Mouse (Mus musculus) neural tube, embryonic 14.5 days (tissue): ENCODE measurements around the gene Csrnp1. TPM values are rescaled to one million over a fixed set of nuclear protein-coding genes. Genes with fewer than 3 reads are reported as not detected.

ENCODE experiments used
- ATAC-seq: fragments of 200-750 bp; cut with Nextera tagmentation; 2 replicates; pipeline ENCODE4 v1.8.0; 2017; ENCODE audit warnings: low read depth, mild to moderate bottlenecking, moderate TSS enrichment, moderate library complexity
- H3K27ac ChIP-seq: fragments of 300-500 bp; sonication (generic); 2 replicates; pipeline ENCODE4 v1.5.1; 2014; ENCODE audit warnings: low read depth, mild to moderate bottlenecking, control low read depth, low read length, moderate library complexity, mixed read lengths
- H3K27me3 ChIP-seq: fragments of 300-500 bp; sonication (generic); 2 replicates; pipeline ENCODE4 v1.6.1; 2014; ENCODE audit warnings: low read length; ENCODE audit not compliant: control insufficient read depth, insufficient read depth
- H3K36me3 ChIP-seq: fragments of 300-500 bp; sonication (generic); 2 replicates; pipeline ENCODE4 v1.6.1; 2014; ENCODE audit warnings: low read length, mixed read lengths; ENCODE audit not compliant: control insufficient read depth, insufficient read depth
- H3K4me1 ChIP-seq: fragments of 300-500 bp; sonication (generic); 2 replicates; pipeline ENCODE4 v1.6.1; 2014; ENCODE audit warnings: low read length; ENCODE audit not compliant: control insufficient read depth, insufficient read depth
- H3K4me2 ChIP-seq: fragments of 300-500 bp; sonication (generic); 2 replicates; pipeline ENCODE4 v1.6.1; 2014; ENCODE audit warnings: mild to moderate bottlenecking, low read depth, low read length, control low read depth
- H3K4me3 ChIP-seq: fragments of 300-500 bp; sonication (generic); 2 replicates; pipeline ENCODE4 v1.5.1; 2014; ENCODE audit warnings: low read depth, low read length, control low read depth, mixed read lengths
- H3K9ac ChIP-seq: fragments of 300-500 bp; sonication (generic); replicated peaks from 2 replicates; pipeline ENCODE4 v1.6.1; 2014; ENCODE audit warnings: low read depth, mild to moderate bottlenecking, control low read depth, low read length, mixed read lengths
- H3K9me3 ChIP-seq: fragments of 300-500 bp; sonication (generic); 2 replicates; pipeline ENCODE4 v1.6.1; 2016; ENCODE audit warnings: low read length; ENCODE audit not compliant: control insufficient read depth
- WGBS: fragments of 180-500 bp; shearing (Covaris S2); extraction: QIAGEN DNeasy Blood & Tissue Kit; methylation state at CpG from one replicate; pipeline ENCODE4 v1.1.7; 2014; 5-methylcytosine and 5-hydroxymethylcytosine counted together
- polyA plus RNA-seq: library from polyadenylated mRNA; unstranded; fragments of >200 nt; fragmentation: Nextera tagmentation; extraction: Ambion mirVana; gene quantifications from 2 replicates; pipeline ENCODE4 v1.2.1, GENCODE M21; 2014

The Csrnp1 gene
- polyA plus RNA-seq, 1 experiment from 2014 or later: 0.20 TPM

GRCm38 (mm10) chr9:119994207-119994606, 9.7 kb upstream of the Csrnp1 start:
- no peak for ATAC-seq
- H3K4me2 ChIP-seq: no peak overlapping the region
- H3K9me3 ChIP-seq: no peaks in the 10 kb centered on the region
- H3K36me3 ChIP-seq: no peaks in the 10 kb centered on the region
- no peak overlapping the region for H3K9ac ChIP-seq
- H3K27me3 ChIP-seq: no peaks in the 10 kb centered on the region
- H3K4me3 ChIP-seq: no peak overlapping the region
- 79% methylated on average over 7 of the region's 7 CpGs for WGBS
- H3K4me1 ChIP-seq: no peaks in the 10 kb centered on the region
- no peak overlapping the region for H3K27ac ChIP-seq

GRCm38 (mm10) chr9:119993092-119993844, 8.8 kb upstream of the Csrnp1 start:
- no peak for ATAC-seq
- H3K4me3 ChIP-seq: no peak overlapping the region
- H3K27me3 ChIP-seq: no peaks in the 10 kb centered on the region
- H3K4me1 ChIP-seq: no peaks in the 10 kb centered on the region
- H3K27ac ChIP-seq: no peak overlapping the region
- no peaks in the 10 kb centered on the region for H3K9me3 ChIP-seq
- H3K36me3 ChIP-seq: no peaks in the 10 kb centered on the region
- 85% methylated on average over 10 of the region's 10 CpGs for WGBS
- no peak overlapping the region for H3K4me2 ChIP-seq
- no peak overlapping the region for H3K9ac ChIP-seq

DNA sequence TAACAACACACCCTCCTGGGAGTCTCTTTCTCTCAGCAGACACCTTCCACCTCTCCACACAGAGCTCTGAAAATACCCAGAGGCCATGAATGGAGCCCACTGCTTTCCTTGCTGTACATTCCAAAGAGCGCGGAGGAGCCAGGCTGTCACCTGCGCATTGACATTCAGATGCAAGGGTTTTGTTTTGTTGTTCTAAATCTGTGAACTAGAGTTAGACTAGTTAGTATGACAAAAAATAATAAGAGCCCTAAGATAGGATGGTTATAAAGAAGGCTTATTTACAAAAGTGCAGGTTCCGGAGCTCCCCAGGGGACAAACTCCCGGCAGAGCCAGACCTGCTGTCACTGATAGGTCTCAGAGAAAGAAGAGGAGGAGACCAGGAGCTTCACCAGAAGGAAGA, 6.9 kb upstream of the Csrnp1 start:
- Histone ChIP-seq H3K27ac (no peak overlapping the region), H3K27me3 (no peaks in the 10 kb centered on the region), H3K9me3 (no peaks in the 10 kb centered on the region), H3K4me1 (no peaks in the 10 kb centered on the region), H3K9ac (no peak overlapping the region), H3K36me3 (no peaks in the 10 kb centered on the region), H3K4me2 (no peak overlapping the region), H3K4me3 (no peak overlapping the region)
- ATAC-seq: no peak
- WGBS: 28% methylated on average over 5 of the region's 5 CpGs

DNA sequence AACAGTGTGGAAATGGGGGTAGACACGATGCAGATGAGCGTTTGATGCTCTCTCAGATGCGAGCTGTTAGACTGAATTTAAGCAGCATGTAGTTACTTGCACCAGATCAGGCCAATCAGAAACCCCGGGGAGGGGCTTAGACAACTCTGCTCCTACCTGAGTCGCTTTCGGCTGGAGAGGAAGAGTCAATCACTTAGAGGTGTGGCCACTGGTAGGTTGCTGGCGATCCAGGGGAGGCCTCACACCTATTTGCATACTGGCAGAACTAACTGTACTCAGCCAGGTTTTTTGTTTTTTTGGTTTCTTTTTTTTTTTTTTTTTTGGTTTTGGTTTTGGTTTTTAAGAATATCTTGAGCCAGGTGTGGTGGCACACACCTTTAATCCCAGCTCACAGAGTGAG, 3.8 kb upstream of the Csrnp1 start:
- Histone ChIP-seq H3K9me3 (no peaks in the 10 kb centered on the region), H3K4me1 (0 out of 2 replicates have a peak, but pooled peaks cover under 1% of the 10 kb centered on the region), H3K4me2 (no peak overlapping the region), H3K36me3 (no peaks in the 10 kb centered on the region), H3K27me3 (peaks cover 3% of the 10 kb centered on the region), H3K4me3 (no peak overlapping the region), H3K9ac (no peak overlapping the region), H3K27ac (no peak overlapping the region)
- no peak for ATAC-seq
- 46% methylated on average over 7 of the region's 7 CpGs for WGBS

GRCm38 (mm10) chr9:119985881-119986574, 1.6 kb upstream of the Csrnp1 start:
- Histone ChIP-seq H3K9me3 (no peaks in the 10 kb centered on the region), H3K4me3 (no peak overlapping the region), H3K36me3 (no peaks in the 10 kb centered on the region), H3K27ac (no peak overlapping the region), H3K27me3 (peaks cover 9% of the 10 kb centered on the region), H3K4me1 (peaks cover 19% of the 10 kb centered on the region), H3K9ac (no peak overlapping the region), H3K4me2 (no peak overlapping the region)
- no peak for ATAC-seq
- 68% methylated on average over 10 of the region's 10 CpGs for WGBS

DNA sequence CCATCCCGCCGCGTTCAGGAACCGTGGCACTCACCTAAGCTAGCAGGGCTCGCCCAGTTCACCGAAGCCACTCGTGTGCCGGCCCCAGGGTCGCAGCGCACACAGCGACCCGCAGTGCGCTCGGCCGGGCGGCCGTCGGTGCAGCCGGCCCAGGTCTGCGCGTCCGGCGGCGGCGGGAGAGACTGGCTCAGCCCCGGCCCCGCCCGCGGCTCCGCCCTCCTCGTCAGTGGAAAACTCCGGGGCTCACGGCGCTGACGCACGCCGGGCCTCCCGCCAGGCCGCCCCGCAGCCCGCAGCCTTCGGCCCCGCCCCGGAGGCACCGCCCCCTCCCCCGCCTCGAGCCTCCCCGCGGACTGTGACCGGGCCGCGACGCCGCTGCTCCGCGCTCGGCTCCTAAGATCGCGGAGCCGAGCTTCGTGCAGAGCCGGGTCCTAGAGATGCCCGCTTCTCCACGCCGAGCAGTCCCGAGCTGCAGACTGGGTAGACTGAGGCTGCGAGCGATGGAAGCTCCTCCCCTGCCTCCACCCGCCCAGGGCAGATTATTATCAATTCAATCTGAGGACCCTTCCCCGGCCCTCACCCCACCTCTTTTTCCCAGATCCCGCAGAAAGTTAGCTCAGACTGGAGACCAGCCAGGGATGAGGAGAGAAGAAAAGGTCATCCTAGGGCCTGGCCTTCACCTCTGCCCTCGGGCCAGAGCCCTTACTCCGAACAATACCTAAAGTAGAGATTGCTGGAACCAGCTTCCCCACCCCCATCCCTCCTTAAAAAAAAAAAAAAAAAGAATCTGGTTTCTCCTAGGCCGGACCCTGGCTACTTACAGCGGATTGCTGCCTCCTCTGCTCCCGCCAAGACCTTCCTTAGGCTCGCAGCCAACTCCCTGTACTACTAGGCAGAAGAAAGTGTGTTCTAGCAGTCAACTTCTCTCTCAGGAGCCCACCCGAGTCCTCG, 598 bp downstream of the Csrnp1 start:
- H3K9ac ChIP-seq: peak overlapping the region; percentile 54
- H3K27me3 ChIP-seq: peaks cover 9% of the 10 kb centered on the region
- no peaks in the 10 kb centered on the region for H3K9me3 ChIP-seq
- no peaks in the 10 kb centered on the region for H3K36me3 ChIP-seq
- ATAC-seq: peak; percentile 73
- peak overlapping the region; percentile 50 for H3K4me3 ChIP-seq
- 1% methylated on average over 41 of the region's 79 CpGs for WGBS
- H3K27ac ChIP-seq: no peak overlapping the region
- H3K4me1 ChIP-seq: peaks cover 24% of the 10 kb centered on the region
- peak overlapping the region; percentile 89 for H3K4me2 ChIP-seq

DNA sequence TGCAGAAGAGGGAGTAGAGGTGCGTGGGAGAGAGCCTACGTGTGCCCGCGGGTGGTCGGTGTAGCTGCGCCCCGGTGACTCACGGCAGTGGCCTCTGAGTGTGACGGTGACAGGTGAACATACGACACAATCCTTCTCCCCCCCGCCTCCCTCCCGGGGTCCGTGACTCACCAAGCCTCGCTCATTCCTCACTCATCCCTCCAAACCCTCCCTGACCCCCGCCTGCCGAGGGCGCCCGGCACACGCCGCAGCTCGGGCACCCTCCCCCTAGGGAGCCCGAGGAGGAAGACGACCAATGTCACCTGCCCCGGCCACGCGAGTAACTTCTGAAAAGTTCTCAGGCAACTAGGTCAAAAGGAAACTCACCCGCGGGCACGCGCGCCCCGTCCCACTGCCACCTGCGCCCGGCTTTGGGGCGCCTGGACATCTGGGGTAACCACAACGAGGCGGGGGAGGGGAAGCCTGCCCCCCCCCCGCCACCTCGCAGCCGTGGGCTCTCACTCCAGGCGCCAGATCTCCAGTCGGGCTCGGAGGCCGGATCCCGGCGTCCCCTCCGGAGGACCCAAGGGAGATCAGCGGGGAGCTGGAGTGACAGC, 1.4 kb downstream of the Csrnp1 start:
- no peak overlapping the region for H3K27ac ChIP-seq
- H3K4me2 ChIP-seq: peak overlapping the region; percentile 89
- peaks cover 9% of the 10 kb centered on the region for H3K27me3 ChIP-seq
- H3K9ac ChIP-seq: peak overlapping the region; percentile 54
- 1% methylated on average over 45 of the region's 48 CpGs for WGBS
- no peaks in the 10 kb centered on the region for H3K9me3 ChIP-seq
- H3K4me1 ChIP-seq: peaks cover 24% of the 10 kb centered on the region
- peak overlapping the region; percentile 50 for H3K4me3 ChIP-seq
- H3K36me3 ChIP-seq: no peaks in the 10 kb centered on the region
- ATAC-seq: 0 out of 2 replicates have a peak, but pooled peaks have one; percentile 1

DNA sequence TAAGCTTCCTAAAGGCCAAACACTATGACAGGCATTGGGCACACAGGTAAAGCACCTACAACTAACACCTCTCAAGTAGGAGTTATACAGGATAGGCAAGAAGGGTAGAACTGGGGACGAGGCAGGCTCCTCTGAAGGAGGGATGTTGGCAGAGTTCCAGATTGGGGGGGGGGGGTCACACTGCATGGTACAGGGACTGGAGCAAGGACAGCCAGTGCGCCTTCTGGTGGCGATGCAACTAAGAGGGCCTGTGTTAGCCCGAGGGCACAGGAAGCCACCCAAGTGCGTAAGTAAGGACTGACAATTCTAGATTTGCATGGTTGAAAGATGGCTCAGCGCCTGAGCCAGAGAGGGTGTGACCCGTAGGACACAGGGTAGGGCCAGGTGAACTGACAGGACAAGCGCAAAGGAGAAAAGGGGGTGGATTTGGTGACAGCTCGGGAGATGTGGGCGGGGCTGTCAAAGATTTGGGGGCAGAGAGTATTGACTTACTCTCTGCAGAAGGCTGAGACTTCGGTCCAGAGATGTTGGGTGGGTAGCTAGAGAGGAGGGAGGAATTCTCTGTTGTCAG, 2.1 kb downstream of the Csrnp1 start:
- no peak overlapping the region; the same call in 1 of the 2 replicates for H3K9ac ChIP-seq
- peak; percentile 38; the same call in 1 of the 2 replicates for ATAC-seq
- H3K4me1 ChIP-seq: peaks cover 24% of the 10 kb centered on the region
- H3K4me3 ChIP-seq: peak overlapping the region; percentile 50
- no peak overlapping the region for H3K27ac ChIP-seq
- 4% methylated on average over 11 of the region's 11 CpGs for WGBS
- H3K27me3 ChIP-seq: peaks cover 9% of the 10 kb centered on the region
- H3K9me3 ChIP-seq: no peaks in the 10 kb centered on the region
- H3K36me3 ChIP-seq: no peaks in the 10 kb centered on the region
- peak overlapping the region; percentile 89; the same call in 1 of the 2 replicates for H3K4me2 ChIP-seq
